Mouse (Mus musculus) macrophage (primary cell): ENCODE measurements around the gene Chek1. TPM values are rescaled to one million over a fixed set of nuclear protein-coding genes. Genes with fewer than 3 reads are reported as not detected.

Experiments used
- polyA plus RNA-seq: library from polyadenylated mRNA; stranded (reverse); fragments of 250-400 nt; gene quantifications from 3 replicates; pipeline ENCODE4 v1.2.4, GENCODE M21; 2018; ENCODE audit warnings: inconsistent platforms

Chek1 gene
- polyA plus RNA-seq, 1 experiment from 2014 or later, result 1.6 TPM

Other genes with a start within 250 kb of the Chek1 start
- not detected in 3 replicates for gene Gm5615, start 185.1 kb downstream of the Chek1 start, polyA plus RNA-seq
- not detected in 3 replicates for gene Gm17689, start 144.4 kb downstream of the Chek1 start, polyA plus RNA-seq
- gene A630095E13Rik, start 83.7 kb downstream of the Chek1 start, polyA plus RNA-seq, result not detected in 3 replicates
- not detected in 3 replicates for gene Acrv1, start 33.8 kb downstream of the Chek1 start, polyA plus RNA-seq
- gene Stt3a, start 40.6 kb upstream of the Chek1 start, polyA plus RNA-seq, result 128 to 178 TPM (median 178 TPM) in 3 replicates
- gene Ei24, start 70.3 kb upstream of the Chek1 start, polyA plus RNA-seq, result 54.3 to 64.2 TPM (median 56.4 TPM) in 3 replicates
- gene Fez1, start 94.8 kb upstream of the Chek1 start, polyA plus RNA-seq, result not detected in 3 replicates